In the genomic region with DNA sequence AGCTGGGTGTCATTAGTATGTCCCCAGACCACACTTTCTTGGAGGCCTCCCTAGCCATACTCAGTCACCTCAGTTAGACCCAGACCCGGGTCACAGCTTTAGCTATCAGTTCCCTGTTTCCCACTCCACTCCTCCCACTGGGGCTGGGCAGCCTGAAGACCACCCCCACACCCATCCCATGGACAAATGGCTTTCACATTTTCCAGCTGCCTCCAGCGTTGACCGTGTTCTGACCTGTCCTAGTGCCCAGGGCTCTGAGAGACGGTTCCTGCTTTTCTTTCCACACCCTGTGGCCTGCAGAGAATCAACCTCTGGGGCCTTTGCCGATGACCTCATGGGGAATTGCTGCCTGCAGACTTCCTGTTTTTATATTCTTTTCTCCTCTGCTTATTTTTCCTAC, we compare ENCODE assay signal across 9 mouse cellular contexts. TPM values are rescaled to one million over a fixed set of nuclear protein-coding genes. Genes with fewer than 3 reads are reported as not detected.
DNase-seq lines count a peak whose midpoint lies in the region; ATAC-seq lines count a peak whose summit lies in the region.
"Had no signal": no experiment of that assay in that cellular context is flagged by ENCODE, and none has a peak within 500 bp of the region (broad histone marks: within the 10 kb centered on the region; RNA-seq: fewer than 3 reads in every experiment).

No protein-coding gene starts in this region.

- H3K9me3 ChIP-seq in heart, embryonic 10.5 days: no peaks in the 10 kb centered on the region
- H3K9me3 ChIP-seq: limb, embryonic 15.5 days had no signal

- peaks cover 32% of the 10 kb centered on the region for H3K4me1 ChIP-seq in heart, embryonic 10.5 days

- no peaks in the 10 kb centered on the region for H3K36me3 ChIP-seq in heart, embryonic 10.5 days
- H3K36me3 ChIP-seq: limb, embryonic 15.5 days had no signal

- ATAC-seq in monocyte, adult 5-6 weeks (replicated peaks; ENCODE audit: insufficient number of reproducible peaks, low FRiP score, low TSS enrichment, poor library complexity, severe bottlenecking): no peak

- no peaks in the 10 kb centered on the region for H3K27me3 ChIP-seq in heart, embryonic 10.5 days (ENCODE audit: insufficient read depth, poor library complexity, severe bottlenecking)
- H3K27me3 ChIP-seq: limb, embryonic 15.5 days had no signal

- 6% methylated on average over 5 of the region's 5 CpGs for WGBS in heart, embryonic 10.5 days

- peak overlapping the region; percentile 74 for H3K27ac ChIP-seq in heart, embryonic 10.5 days
- H3K27ac ChIP-seq: limb, embryonic 15.5 days had no signal

- peak; percentile 47 for DNase-seq in 3T3-L1 (ENCODE audit: low read depth, low spot score)
- peak; percentile 10 for DNase-seq in MN1 (ENCODE audit: low spot score)
- peak; percentile 91 for DNase-seq in heart, embryonic 10.5 days (ENCODE audit: low spot score)
- DNase-seq in kidney, postnatal 10 days: peak; percentile 52
- DNase-seq in frontal cortex, postnatal 14 days (ENCODE audit: low spot score in 2 of 2): no peak
- DNase-seq in ovary, postnatal 14 days (ENCODE audit: low spot score): no peak
- DNase-seq: cerebellum, adult 9-11 months had no signal

- no peak overlapping the region for H3K4me3 ChIP-seq in heart, embryonic 10.5 days
- H3K4me3 ChIP-seq: limb, embryonic 15.5 days had no signal

RNA-seq across cellular contexts. Expression of a gene that starts 36.5 kb away (rescaled TPM):
- 34.3 and 39.5 TPM in 2 replicates for polyA plus RNA-seq in heart, embryonic 10.5 days (2016; fragmentation: Nextera tagmentation; extraction: Ambion mirVana)
- total RNA-seq in monocyte, adult 5-6 weeks (2017): 0.43 TPM in 1 of 3 replicates, not detected in the others

RNA-seq across cellular contexts. Expression of a gene that starts 45.0 kb away (rescaled TPM):
- polyA plus RNA-seq in heart, embryonic 10.5 days (2016; fragmentation: Nextera tagmentation; extraction: Ambion mirVana): 0.44 and 0.68 TPM in 2 replicates
- total RNA-seq in monocyte, adult 5-6 weeks (2017): not detected in 3 replicates

Comparison
In these comparisons a context has a peak if more than half of its experiments do, and no peak if none do; other contexts are left out.
1. DNase-seq: peak in 3T3-L1 (single experiment), MN1 (single experiment), heart, embryonic 10.5 days (single experiment) and kidney, postnatal 10 days (single experiment); none in frontal cortex, postnatal 14 days (0 of 2) and ovary, postnatal 14 days (single experiment).